Mouse (Mus musculus) lung, adult 2 months (tissue): ENCODE measurements at regions not wholly inside any gene's neighbourhood (a gene's known extent, or its start where the extent isn't known, plus 50 kb on each side); places are given as distances from the start of the nearest gene placed in this dataset.

Experiments used
- CTCF ChIP-seq: fragments of 200-500 bp; IDR thresholded peaks from 2 replicates; pipeline ENCODE4 v1.5.1; 2011; ENCODE audit warnings: mild to moderate bottlenecking, low read length, control low read depth; ENCODE audit not compliant: insufficient read depth
- POLR2A ChIP-seq: fragments of 200-500 bp; IDR thresholded peaks from 2 replicates; pipeline ENCODE4 v1.6.1; 2011; ENCODE audit warnings: low read depth, mild to moderate bottlenecking, control low read depth, low read length, borderline replicate concordance; ENCODE audit errors: extremely low read depth

- TF ChIP-seq CTCF (no peak), POLR2A (no peak)
These were observed 158.4 kb downstream of the Syk start for GRCm38 (mm10) chr13:52741371-52741770.
